Mouse (Mus musculus): ENCODE data around the gene Xpnpep3. TPM values are rescaled to one million over a fixed set of nuclear protein-coding genes. Genes with fewer than 3 reads are reported as not detected.

Xpnpep3 gene
- polyA plus RNA-seq, 1 experiment from 2014 or later, result 10.9 TPM

DNA sequence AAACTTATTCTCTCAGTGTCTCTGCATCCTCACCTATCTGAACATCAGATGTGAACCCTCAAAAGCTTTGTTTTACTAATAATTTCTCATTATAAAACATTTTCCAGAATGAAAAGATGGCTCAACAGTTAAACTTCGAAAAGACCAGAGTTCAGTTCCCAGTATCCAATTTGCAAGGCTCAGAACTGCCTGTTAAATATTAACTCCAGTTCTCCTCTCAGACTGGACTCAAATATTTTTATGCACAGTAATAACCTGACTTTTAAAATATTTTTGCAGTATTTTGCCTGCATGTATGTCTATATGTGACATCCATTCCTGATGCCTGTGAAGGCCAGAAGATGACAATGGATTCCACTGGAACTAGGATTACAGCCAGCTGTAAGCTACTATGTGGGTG is 31.3 kb upstream of the Xpnpep3 start:
- Histone ChIP-seq H3K36me3 (ENCODE audit: control insufficient read depth, insufficient read depth, low read length) (peaks cover 98% of the 10 kb centered on the region), H3K27ac (replicated peaks in 1 of 2; ENCODE audit: control insufficient read depth in 1 of 2, insufficient read depth in 1 of 2, low read depth in 2 of 2, low read length in 2 of 2) (no peak overlapping the region), H3K27me3 (ENCODE audit: control insufficient read depth, insufficient read depth, low read length) (no peaks in the 10 kb centered on the region), H3K9ac (ENCODE audit: low read length) (no peak overlapping the region), H3K4me1 (ENCODE audit: control insufficient read depth in 2 of 2, insufficient read depth in 2 of 2, low read length in 2 of 2) (no peaks in the 10 kb centered on the region), H3K4me2 (ENCODE audit: low read length) (no peak overlapping the region), H3K4me3 (ENCODE audit: control insufficient read depth in 1 of 2, insufficient read depth in 1 of 2, low read depth in 1 of 2, low read length in 2 of 2) (no peak overlapping the region), H3K9me3 (ENCODE audit: control insufficient read depth, low read length) (no peaks in the 10 kb centered on the region)
- ATAC-seq (ENCODE audit: insufficient number of reproducible peaks, insufficient read depth, low FRiP score, low read depth), result no peak
- WGBS, result 94% methylated on average over 1 of the region's 1 CpGs

DNA sequence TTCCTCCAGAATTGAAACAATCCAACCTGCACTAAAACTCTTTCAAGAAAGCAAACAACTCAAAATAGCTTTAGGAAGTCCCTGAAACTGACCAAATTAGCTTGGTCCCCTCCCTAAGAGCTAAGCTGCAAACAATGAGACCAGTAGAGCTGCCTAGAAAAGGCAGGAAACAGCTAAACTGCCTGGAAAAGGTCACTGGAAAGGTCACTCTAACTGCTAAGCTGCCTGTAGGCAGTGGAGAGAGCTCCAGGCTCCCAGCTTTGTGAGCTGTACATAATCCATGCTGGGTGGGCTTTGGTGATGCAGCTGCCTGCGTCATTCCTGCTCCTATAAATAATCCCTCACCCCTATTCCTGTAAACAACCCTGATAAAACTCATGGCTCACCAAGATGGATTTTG is 29.6 kb upstream of the Xpnpep3 start:
- 71% methylated on average over 1 of the region's 1 CpGs for WGBS
- Histone ChIP-seq H3K27ac (replicated peaks in 1 of 2; ENCODE audit: control insufficient read depth in 1 of 2, insufficient read depth in 1 of 2, low read depth in 2 of 2, low read length in 2 of 2) (no peak overlapping the region), H3K4me1 (ENCODE audit: control insufficient read depth in 2 of 2, insufficient read depth in 2 of 2, low read length in 2 of 2) (no peaks in the 10 kb centered on the region), H3K36me3 (ENCODE audit: control insufficient read depth, insufficient read depth, low read length) (peaks cover 95% of the 10 kb centered on the region), H3K27me3 (ENCODE audit: control insufficient read depth, insufficient read depth, low read length) (no peaks in the 10 kb centered on the region), H3K4me3 (ENCODE audit: control insufficient read depth in 1 of 2, insufficient read depth in 1 of 2, low read depth in 1 of 2, low read length in 2 of 2) (no peak overlapping the region), H3K9me3 (ENCODE audit: control insufficient read depth, low read length) (no peaks in the 10 kb centered on the region), H3K4me2 (ENCODE audit: low read length) (no peak overlapping the region), H3K9ac (ENCODE audit: low read length) (no peak overlapping the region)
- ATAC-seq (ENCODE audit: insufficient number of reproducible peaks, insufficient read depth, low FRiP score, low read depth), result no peak

DNA sequence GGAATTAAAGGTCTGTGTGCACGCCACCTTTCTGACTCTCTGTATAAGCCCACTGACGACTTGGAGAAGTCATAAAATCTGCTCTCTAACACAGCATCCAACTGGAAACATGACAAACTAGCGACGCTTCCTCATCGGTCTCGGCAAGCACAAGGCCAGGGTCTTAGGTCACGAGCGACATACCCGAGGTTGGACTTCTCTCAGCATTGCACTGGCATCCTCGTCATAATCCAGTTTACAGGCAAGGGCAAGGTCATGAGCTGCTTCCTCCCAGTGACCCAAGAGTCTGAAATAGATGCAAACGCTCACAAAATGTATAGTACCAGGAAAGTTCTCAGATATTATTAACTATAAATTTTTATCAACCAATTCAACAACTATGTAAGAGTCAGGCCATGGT is 25.3 kb upstream of the Xpnpep3 start:
- H3K27ac ChIP-seq (replicated peaks in 1 of 2; ENCODE audit: control insufficient read depth in 1 of 2, insufficient read depth in 1 of 2, low read depth in 2 of 2, low read length in 2 of 2), result no peak overlapping the region
- no peaks in the 10 kb centered on the region for H3K4me1 ChIP-seq (ENCODE audit: control insufficient read depth in 2 of 2, insufficient read depth in 2 of 2, low read length in 2 of 2)
- no peak overlapping the region for H3K4me2 ChIP-seq (ENCODE audit: low read length)
- WGBS, result 90% methylated on average over 11 of the region's 11 CpGs
- no peak for ATAC-seq (ENCODE audit: insufficient number of reproducible peaks, insufficient read depth, low FRiP score, low read depth)
- H3K4me3 ChIP-seq (ENCODE audit: control insufficient read depth in 1 of 2, insufficient read depth in 1 of 2, low read depth in 1 of 2, low read length in 2 of 2), result no peak overlapping the region
- no peaks in the 10 kb centered on the region for H3K9me3 ChIP-seq (ENCODE audit: control insufficient read depth, low read length)
- peaks cover 90% of the 10 kb centered on the region for H3K36me3 ChIP-seq (ENCODE audit: control insufficient read depth, insufficient read depth, low read length)
- no peak overlapping the region for H3K9ac ChIP-seq (ENCODE audit: low read length)
- no peaks in the 10 kb centered on the region for H3K27me3 ChIP-seq (ENCODE audit: control insufficient read depth, insufficient read depth, low read length)

DNA sequence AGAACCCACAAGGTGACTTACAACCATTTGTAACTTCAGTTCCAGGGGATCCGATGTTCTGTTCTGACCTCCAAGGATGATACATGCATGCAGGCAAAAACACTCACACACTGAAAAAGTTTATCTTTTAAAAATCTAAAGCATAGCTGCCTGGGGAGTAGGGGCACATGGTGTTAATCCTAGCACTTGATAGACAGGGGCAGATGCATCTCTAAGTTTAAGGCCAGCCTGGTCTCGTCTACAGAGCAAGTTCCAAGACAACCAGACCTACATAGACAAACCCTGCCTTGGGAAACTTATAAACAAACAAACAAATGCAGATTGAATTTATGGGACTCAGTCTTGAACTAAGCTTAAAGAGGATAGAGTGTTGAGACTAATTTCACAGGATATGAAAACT is 21.1 kb upstream of the Xpnpep3 start:
- Histone ChIP-seq H3K9me3 (ENCODE audit: control insufficient read depth, low read length) (no peaks in the 10 kb centered on the region), H3K4me3 (ENCODE audit: control insufficient read depth in 1 of 2, insufficient read depth in 1 of 2, low read depth in 1 of 2, low read length in 2 of 2) (no peak overlapping the region), H3K27ac (replicated peaks in 1 of 2; ENCODE audit: control insufficient read depth in 1 of 2, insufficient read depth in 1 of 2, low read depth in 2 of 2, low read length in 2 of 2) (no peak overlapping the region), H3K9ac (ENCODE audit: low read length) (no peak overlapping the region), H3K36me3 (ENCODE audit: control insufficient read depth, insufficient read depth, low read length) (peaks cover 92% of the 10 kb centered on the region), H3K4me1 (ENCODE audit: control insufficient read depth in 2 of 2, insufficient read depth in 2 of 2, low read length in 2 of 2) (no peaks in the 10 kb centered on the region), H3K4me2 (ENCODE audit: low read length) (no peak overlapping the region), H3K27me3 (ENCODE audit: control insufficient read depth, insufficient read depth, low read length) (no peaks in the 10 kb centered on the region)
- ATAC-seq (ENCODE audit: insufficient number of reproducible peaks, insufficient read depth, low FRiP score, low read depth), result no peak
- 83% methylated on average over 2 of the region's 2 CpGs for WGBS

DNA sequence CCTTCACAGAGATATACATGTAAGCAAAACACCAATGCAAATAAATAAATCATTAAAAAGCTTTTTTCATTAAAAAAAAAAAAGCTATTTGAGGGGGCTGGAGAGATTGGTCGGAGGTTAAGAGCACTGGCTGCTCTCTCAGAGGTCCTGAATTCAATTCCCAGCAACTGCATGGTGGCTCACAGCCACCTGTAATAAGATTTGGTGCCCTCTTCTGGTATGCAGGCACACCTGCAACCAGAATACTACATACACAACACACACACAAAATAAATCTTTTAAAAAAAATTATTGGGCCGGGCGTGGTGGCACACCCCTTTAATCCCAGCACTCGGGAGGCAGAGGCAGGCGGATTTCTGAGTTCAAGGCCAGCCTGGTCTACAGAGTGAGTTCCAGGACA is 13.6 kb upstream of the Xpnpep3 start:
- Histone ChIP-seq H3K9ac (ENCODE audit: low read length) (no peak overlapping the region), H3K27me3 (ENCODE audit: control insufficient read depth, insufficient read depth, low read length) (no peaks in the 10 kb centered on the region), H3K4me2 (ENCODE audit: low read length) (no peak overlapping the region), H3K27ac (replicated peaks in 1 of 2; ENCODE audit: control insufficient read depth in 1 of 2, insufficient read depth in 1 of 2, low read depth in 2 of 2, low read length in 2 of 2) (no peak overlapping the region), H3K36me3 (ENCODE audit: control insufficient read depth, insufficient read depth, low read length) (peaks cover 100% of the 10 kb centered on the region), H3K4me3 (ENCODE audit: control insufficient read depth in 1 of 2, insufficient read depth in 1 of 2, low read depth in 1 of 2, low read length in 2 of 2) (no peak overlapping the region), H3K4me1 (ENCODE audit: control insufficient read depth in 2 of 2, insufficient read depth in 2 of 2, low read length in 2 of 2) (no peaks in the 10 kb centered on the region), H3K9me3 (ENCODE audit: control insufficient read depth, low read length) (no peaks in the 10 kb centered on the region)
- 98% methylated on average over 5 of the region's 5 CpGs for WGBS
- no peak for ATAC-seq (ENCODE audit: insufficient number of reproducible peaks, insufficient read depth, low FRiP score, low read depth)

DNA sequence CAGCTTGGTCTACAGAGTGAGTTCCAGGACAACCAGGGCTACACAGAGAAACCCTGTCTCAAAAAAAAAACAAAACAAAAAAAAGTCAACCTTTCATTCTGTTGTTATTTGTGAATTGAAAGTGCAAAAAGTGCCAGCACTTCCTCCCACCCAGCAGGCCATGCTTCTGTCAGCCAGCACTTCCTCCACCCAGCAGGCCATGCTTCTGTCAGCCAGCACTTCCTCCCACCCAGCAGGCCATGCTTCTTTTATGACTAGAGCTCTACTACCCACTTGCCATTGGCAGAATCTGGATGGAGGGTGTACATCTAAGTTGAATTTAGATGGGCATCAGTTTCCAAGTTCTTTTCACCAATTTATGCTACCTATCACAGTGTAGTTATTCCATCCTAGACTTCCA is 6.9 kb upstream of the Xpnpep3 start:
- no peak overlapping the region for H3K4me2 ChIP-seq (ENCODE audit: low read length)
- peaks cover 46% of the 10 kb centered on the region for H3K36me3 ChIP-seq (ENCODE audit: control insufficient read depth, insufficient read depth, low read length)
- H3K4me3 ChIP-seq (ENCODE audit: control insufficient read depth in 1 of 2, insufficient read depth in 1 of 2, low read depth in 1 of 2, low read length in 2 of 2), result no peak overlapping the region
- H3K9ac ChIP-seq (ENCODE audit: low read length), result no peak overlapping the region
- no peaks in the 10 kb centered on the region for H3K27me3 ChIP-seq (ENCODE audit: control insufficient read depth, insufficient read depth, low read length)
- no peaks in the 10 kb centered on the region for H3K9me3 ChIP-seq (ENCODE audit: control insufficient read depth, low read length)
- no peak for ATAC-seq (ENCODE audit: insufficient number of reproducible peaks, insufficient read depth, low FRiP score, low read depth)
- H3K4me1 ChIP-seq (ENCODE audit: control insufficient read depth in 2 of 2, insufficient read depth in 2 of 2, low read length in 2 of 2), result no peaks in the 10 kb centered on the region; a peak in 1 of 4 replicates
- no peak overlapping the region for H3K27ac ChIP-seq (replicated peaks in 1 of 2; ENCODE audit: control insufficient read depth in 1 of 2, insufficient read depth in 1 of 2, low read depth in 2 of 2, low read length in 2 of 2)

DNA sequence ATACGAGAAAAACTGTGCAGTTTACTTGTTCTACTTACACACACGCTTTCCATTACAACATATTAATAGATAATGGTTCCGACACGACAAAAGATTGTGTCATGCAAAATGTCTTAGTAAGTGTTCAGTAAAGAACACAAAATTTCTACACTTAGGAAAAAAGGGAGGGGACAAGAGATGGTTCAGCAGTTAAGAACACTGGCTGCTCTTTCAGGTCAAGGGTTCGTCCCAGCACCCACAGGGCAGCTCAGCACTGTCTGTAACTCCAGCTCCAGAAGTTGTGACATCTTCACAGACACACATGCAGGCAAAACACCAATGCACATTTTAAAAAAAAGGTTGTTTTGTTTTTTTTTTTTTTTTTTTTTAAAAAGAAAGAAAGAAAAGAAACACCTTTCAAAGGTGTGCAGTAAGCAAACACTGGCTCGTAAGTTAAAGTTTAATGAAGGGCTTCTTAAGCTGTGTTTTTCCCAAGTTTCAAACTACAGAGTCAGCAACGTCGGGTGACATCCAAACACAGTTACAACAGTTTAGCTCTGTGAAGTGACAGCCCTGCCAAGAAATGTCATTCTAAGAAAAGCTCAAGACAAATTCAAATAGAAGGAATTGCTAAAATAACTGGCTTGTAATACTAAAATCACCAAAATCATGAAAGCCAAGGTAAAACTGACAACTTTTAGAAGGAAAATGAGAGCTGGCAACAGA is 5.6 kb upstream of the Xpnpep3 start:
- Histone ChIP-seq H3K4me3 (ENCODE audit: control insufficient read depth in 1 of 2, insufficient read depth in 1 of 2, low read depth in 1 of 2, low read length in 2 of 2) (no peak overlapping the region), H3K27me3 (ENCODE audit: control insufficient read depth, insufficient read depth, low read length) (no peaks in the 10 kb centered on the region), H3K27ac (replicated peaks in 1 of 2; ENCODE audit: control insufficient read depth in 1 of 2, insufficient read depth in 1 of 2, low read depth in 2 of 2, low read length in 2 of 2) (no peak overlapping the region), H3K4me2 (ENCODE audit: low read length) (no peak overlapping the region), H3K9me3 (ENCODE audit: control insufficient read depth, low read length) (no peaks in the 10 kb centered on the region), H3K36me3 (ENCODE audit: control insufficient read depth, insufficient read depth, low read length) (peaks cover 32% of the 10 kb centered on the region), H3K9ac (ENCODE audit: low read length) (no peak overlapping the region), H3K4me1 (ENCODE audit: control insufficient read depth in 2 of 2, insufficient read depth in 2 of 2, low read length in 2 of 2) (peaks cover 0 to 6% of the 10 kb centered on the region in 2 experiments; a peak in 1 of 4 replicates)
- no peak for ATAC-seq (ENCODE audit: insufficient number of reproducible peaks, insufficient read depth, low FRiP score, low read depth)
- 85% methylated on average over 8 of the region's 8 CpGs for WGBS

DNA sequence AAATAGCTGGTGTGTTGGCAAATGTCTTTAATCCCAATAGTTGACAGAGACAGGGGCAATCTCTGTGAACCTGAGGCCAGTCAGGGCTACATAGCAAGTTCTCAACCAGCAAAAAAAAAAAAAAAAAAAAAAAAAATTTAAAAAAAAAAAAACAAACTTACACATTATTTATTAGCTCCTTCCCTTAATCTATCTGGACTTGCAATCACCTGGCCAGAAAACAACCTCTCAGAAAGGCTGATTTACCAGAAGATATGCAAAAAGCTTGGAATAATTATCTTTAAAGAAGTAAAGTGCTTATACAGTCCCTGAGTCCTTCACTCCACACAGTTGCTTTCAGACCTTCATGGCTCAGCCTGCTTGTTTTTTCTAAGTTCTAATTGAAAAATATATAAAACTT is 1.7 kb upstream of the Xpnpep3 start:
- Histone ChIP-seq H3K4me3 (ENCODE audit: control insufficient read depth in 1 of 2, insufficient read depth in 1 of 2, low read depth in 1 of 2, low read length in 2 of 2) (peak overlapping the region in 1 of 2 experiments; percentile 88; a peak in 2 of 4 replicates), H3K27ac (replicated peaks in 1 of 2; ENCODE audit: control insufficient read depth in 1 of 2, insufficient read depth in 1 of 2, low read depth in 2 of 2, low read length in 2 of 2) (0 out of 4 replicates have a peak overlapping the region, but pooled peaks of 1 of the 2 experiments have one; percentile 92), H3K27me3 (ENCODE audit: control insufficient read depth, insufficient read depth, low read length) (no peaks in the 10 kb centered on the region), H3K4me2 (ENCODE audit: low read length) (peak overlapping the region; percentile 69), H3K36me3 (ENCODE audit: control insufficient read depth, insufficient read depth, low read length) (no peaks in the 10 kb centered on the region), H3K4me1 (ENCODE audit: control insufficient read depth in 2 of 2, insufficient read depth in 2 of 2, low read length in 2 of 2) (peaks cover 0 to 13% of the 10 kb centered on the region in 2 experiments; a peak in 2 of 4 replicates), H3K9ac (ENCODE audit: low read length) (peak overlapping the region; percentile 92), H3K9me3 (ENCODE audit: control insufficient read depth, low read length) (no peaks in the 10 kb centered on the region)
- no peak for ATAC-seq (ENCODE audit: insufficient number of reproducible peaks, insufficient read depth, low FRiP score, low read depth)
